Mouse (Mus musculus): Measurements from ENCODE around the gene Ubiad1. TPM values are rescaled to one million over a fixed set of nuclear protein-coding genes. Genes with fewer than 3 reads are reported as not detected.

Gene Ubiad1
- polyA plus RNA-seq, 1 experiment, result 14.4 TPM

DNA sequence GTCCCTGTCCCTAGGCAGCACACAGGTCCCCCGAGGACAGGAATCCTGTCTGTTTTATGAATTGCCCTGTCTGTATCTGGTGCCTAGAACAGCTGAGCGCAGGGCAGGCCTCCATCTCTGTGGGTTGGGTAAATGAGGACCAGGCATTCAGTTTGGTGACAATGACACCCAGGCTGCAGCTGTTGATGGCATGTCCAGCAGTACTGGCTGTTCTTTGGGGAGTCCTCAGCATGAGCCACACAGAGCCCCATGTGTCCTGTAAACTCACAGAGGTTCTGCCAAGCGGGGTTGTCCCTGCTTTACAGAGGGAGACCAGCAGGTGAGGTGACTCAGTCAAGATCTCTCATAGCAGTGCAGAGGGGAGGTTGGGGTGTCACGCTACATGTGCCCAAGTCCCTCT is 47.5 kb downstream of the Ubiad1 start:
- H3K4me1 ChIP-seq (ENCODE audit: control insufficient read depth, insufficient read depth, low read length), result no peaks in the 10 kb centered on the region
- no peak for TF ChIP-seq POLR2A (IDR thresholded peaks at IDR 0.05; ENCODE audit: low read depth, low read length)
- TF ChIP-seq CTCF (IDR thresholded peaks at IDR 0.05; ENCODE audit: borderline replicate concordance, insufficient read depth, low read length), result no peak
- no peak overlapping the region for H3K4me3 ChIP-seq (ENCODE audit: insufficient read depth, low read length)
- H3K27ac ChIP-seq (ENCODE audit: insufficient read depth, low read length), result no peak overlapping the region

DNA sequence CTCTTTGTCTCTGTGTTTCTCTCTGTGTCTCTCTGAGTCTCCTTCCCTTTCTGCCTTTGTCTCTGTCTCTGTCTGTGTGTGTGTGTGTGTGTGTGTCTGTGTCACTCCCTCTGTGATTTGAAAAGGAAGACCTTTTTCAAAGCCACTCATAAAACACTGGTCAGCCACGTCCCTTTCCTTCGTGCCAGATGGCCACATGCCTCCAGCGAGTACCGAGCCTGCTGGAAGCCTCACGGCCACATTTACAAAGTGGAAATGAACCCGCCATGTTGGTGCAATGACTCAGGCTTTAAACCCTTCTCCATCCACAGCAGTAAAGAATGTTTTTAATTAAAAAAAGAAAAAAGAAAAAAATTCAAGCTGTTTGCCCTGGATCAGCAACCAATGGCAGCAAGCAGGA is 48.7 kb downstream of the Ubiad1 start:
- Histone ChIP-seq H3K4me1 (ENCODE audit: control insufficient read depth, insufficient read depth, low read length) (no peaks in the 10 kb centered on the region), H3K4me3 (ENCODE audit: insufficient read depth, low read length) (no peak overlapping the region), H3K27ac (ENCODE audit: insufficient read depth, low read length) (no peak overlapping the region)
- no peak for TF ChIP-seq CTCF (IDR thresholded peaks at IDR 0.05; ENCODE audit: borderline replicate concordance, insufficient read depth, low read length)

DNA sequence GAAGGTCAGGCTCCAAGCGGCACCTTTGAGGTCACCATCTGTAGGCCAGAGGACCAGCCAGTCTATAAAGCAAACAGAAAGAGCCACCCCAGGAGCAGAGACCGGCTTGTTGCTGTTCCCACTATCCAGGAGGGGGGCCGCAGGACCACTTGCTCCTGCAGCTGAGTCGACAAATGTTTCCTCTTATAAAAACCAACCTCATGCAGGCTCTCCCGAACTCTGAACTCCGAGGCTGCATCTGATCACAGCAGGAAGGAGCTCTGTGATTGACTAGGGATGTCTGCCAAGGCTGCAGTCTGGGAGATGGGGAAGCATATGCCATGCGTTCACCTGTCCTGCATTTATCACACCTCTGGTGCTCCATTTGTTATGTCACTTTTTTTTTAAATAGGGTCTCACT is 49.4 kb downstream of the Ubiad1 start:
- no peak overlapping the region for H3K27ac ChIP-seq (ENCODE audit: insufficient read depth, low read length)
- TF ChIP-seq POLR2A (IDR thresholded peaks at IDR 0.05; ENCODE audit: low read depth, low read length), result no peak
- TF ChIP-seq CTCF (IDR thresholded peaks at IDR 0.05; ENCODE audit: borderline replicate concordance, insufficient read depth, low read length), result no peak
- H3K4me3 ChIP-seq (ENCODE audit: insufficient read depth, low read length), result no peak overlapping the region
- H3K4me1 ChIP-seq (ENCODE audit: control insufficient read depth, insufficient read depth, low read length), result no peaks in the 10 kb centered on the region

DNA sequence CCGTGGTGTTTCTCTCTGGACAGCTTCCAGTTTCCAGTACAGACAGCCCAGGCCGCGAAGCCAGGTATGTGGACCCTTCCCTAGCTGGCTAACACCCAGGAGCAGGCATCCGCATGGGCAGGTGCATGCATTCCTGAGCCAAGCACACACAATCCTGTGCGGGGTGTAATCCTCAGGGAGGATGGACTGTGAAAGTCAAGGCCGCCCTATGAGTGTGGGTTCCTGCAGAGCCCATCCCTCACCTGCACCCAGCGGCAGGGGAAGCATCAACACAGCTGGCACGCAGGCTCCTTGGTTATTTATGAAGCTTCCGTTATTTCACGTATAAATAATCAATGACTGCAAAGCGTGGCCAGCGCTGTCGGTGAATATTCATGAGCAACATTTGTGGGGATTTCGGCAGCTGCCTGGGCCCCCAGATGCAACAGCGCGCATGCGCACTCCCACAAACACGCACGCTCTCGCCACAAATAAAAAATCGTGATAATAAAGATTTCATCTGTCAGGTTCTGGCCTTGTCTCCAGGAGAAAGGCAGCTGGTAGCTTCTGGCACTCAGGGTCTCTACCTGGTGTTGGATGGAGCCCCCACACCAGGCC is 52.8 kb downstream of the Ubiad1 start:
- no peak overlapping the region for H3K4me3 ChIP-seq (ENCODE audit: insufficient read depth, low read length)
- TF ChIP-seq POLR2A (IDR thresholded peaks at IDR 0.05; ENCODE audit: low read depth, low read length), result no peak
- no peak for TF ChIP-seq CTCF (IDR thresholded peaks at IDR 0.05; ENCODE audit: borderline replicate concordance, insufficient read depth, low read length)
- H3K27ac ChIP-seq (ENCODE audit: insufficient read depth, low read length), result no peak overlapping the region
- H3K4me1 ChIP-seq (ENCODE audit: control insufficient read depth, insufficient read depth, low read length), result no peaks in the 10 kb centered on the region

DNA sequence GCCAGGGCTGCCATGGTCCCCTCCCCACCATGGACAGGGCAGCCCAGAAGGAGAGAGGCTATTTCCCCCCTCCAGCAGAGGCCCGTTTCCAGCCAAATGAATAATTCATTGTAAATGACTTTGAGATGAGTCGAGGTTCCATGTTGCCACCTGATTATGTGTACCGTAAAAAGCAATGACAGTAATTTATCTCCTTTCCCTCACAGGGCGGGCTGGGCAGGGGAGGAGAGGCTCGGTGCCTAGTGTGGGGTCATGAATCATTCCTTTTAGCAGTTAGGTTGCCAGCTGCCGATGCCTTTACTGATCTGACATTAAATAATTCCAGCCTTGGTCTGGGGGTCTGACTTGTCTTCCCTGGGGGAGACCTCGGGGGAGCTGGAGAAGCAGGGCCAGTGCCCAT is 54.9 kb downstream of the Ubiad1 start:
- no peak overlapping the region for H3K27ac ChIP-seq (ENCODE audit: insufficient read depth, low read length)
- H3K4me3 ChIP-seq (ENCODE audit: insufficient read depth, low read length), result no peak overlapping the region
- no peak for TF ChIP-seq CTCF (IDR thresholded peaks at IDR 0.05; ENCODE audit: borderline replicate concordance, insufficient read depth, low read length)
- no peak for TF ChIP-seq POLR2A (IDR thresholded peaks at IDR 0.05; ENCODE audit: low read depth, low read length)
- H3K4me1 ChIP-seq (ENCODE audit: control insufficient read depth, insufficient read depth, low read length), result no peaks in the 10 kb centered on the region

DNA sequence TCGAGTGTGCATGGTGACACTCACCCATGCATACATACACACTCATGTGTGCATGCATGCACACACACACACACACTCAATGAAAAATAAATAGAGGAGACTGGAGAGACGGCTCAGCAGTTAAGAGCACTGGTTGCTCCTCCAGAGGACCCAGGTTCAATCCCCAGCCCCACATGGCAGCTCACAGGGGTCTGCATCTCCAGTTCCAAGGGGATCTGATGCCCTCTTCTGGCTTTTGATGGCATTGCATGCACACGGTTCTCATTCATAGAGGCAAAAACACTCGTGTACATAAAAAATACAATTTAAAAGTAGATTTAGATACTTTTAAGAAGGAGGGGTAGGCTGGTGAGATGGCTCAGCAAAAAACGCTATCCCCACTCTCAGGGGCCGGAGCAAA is 55.5 kb downstream of the Ubiad1 start:
- no peaks in the 10 kb centered on the region for H3K4me1 ChIP-seq (ENCODE audit: control insufficient read depth, insufficient read depth, low read length)

DNA sequence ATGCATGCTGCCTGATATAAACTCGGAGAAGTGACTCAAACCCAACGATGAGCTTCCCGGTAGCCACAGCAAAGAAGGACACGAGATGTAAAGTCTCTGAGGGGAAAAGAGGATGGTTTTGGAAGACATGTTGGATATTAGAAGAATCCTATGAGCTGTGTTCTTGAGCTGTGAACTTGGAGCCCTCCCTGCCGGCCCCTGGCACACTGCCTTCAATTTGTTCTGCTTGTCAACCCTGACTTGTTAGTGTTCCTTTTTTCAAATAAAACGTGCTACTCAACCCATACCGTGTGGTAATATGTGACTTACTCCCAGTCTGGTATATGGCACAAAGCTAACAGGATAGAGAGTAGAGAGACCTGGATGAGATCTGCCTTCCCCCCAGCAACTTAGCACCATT is 59.3 kb downstream of the Ubiad1 start:
- H3K4me3 ChIP-seq (ENCODE audit: insufficient read depth, low read length), result no peak overlapping the region
- TF ChIP-seq POLR2A (IDR thresholded peaks at IDR 0.05; ENCODE audit: low read depth, low read length) (no peak), CTCF (IDR thresholded peaks at IDR 0.05; ENCODE audit: borderline replicate concordance, insufficient read depth, low read length) (no peak)
- no peaks in the 10 kb centered on the region for H3K4me1 ChIP-seq (ENCODE audit: control insufficient read depth, insufficient read depth, low read length)
- no peak overlapping the region for H3K27ac ChIP-seq (ENCODE audit: insufficient read depth, low read length)

More for the DNA sequence above, 55.5 kb downstream of the Ubiad1 start:
- Histone ChIP-seq H3K27ac (ENCODE audit: insufficient read depth, low read length) (no peak overlapping the region), H3K4me3 (ENCODE audit: insufficient read depth, low read length) (no peak overlapping the region)
- no peak for TF ChIP-seq POLR2A (IDR thresholded peaks at IDR 0.05; ENCODE audit: low read depth, low read length)
- TF ChIP-seq CTCF (IDR thresholded peaks at IDR 0.05; ENCODE audit: borderline replicate concordance, insufficient read depth, low read length), result no peak

Other genes starting within 250 kb of the Ubiad1 start
- not detected in 2 replicates for gene Disp3, start 156.8 kb downstream of the Ubiad1 start, polyA plus RNA-seq (2011; ENCODE audit: insufficient read length, low read depth, missing spikeins)
- 17.7 and 19.1 TPM in 2 replicates for gene Mtor, start 3.8 kb upstream of the Ubiad1 start, polyA plus RNA-seq (2011; ENCODE audit: insufficient read length, low read depth, missing spikeins)
- gene Angptl7, start 55.7 kb upstream of the Ubiad1 start, polyA plus RNA-seq (2011; ENCODE audit: insufficient read length, low read depth, missing spikeins), result 2.3 and 3.2 TPM in 2 replicates
- 50.4 and 50.7 TPM in 2 replicates for gene Exosc10, start 113.7 kb upstream of the Ubiad1 start, polyA plus RNA-seq (2011; ENCODE audit: insufficient read length, low read depth, missing spikeins)
- gene Srm, start 146.7 kb upstream of the Ubiad1 start, polyA plus RNA-seq (2011; ENCODE audit: insufficient read length, low read depth, missing spikeins), result 110 and 114 TPM in 2 replicates
- gene Masp2, start 157.8 kb upstream of the Ubiad1 start, polyA plus RNA-seq (2011; ENCODE audit: insufficient read length, low read depth, missing spikeins), result not detected in 2 replicates
- 404 and 424 TPM in 2 replicates for gene Tardbp, start 182.2 kb upstream of the Ubiad1 start, polyA plus RNA-seq (2011; ENCODE audit: insufficient read length, low read depth, missing spikeins)
- gene Gm572, start 198.5 kb upstream of the Ubiad1 start, polyA plus RNA-seq (2011; ENCODE audit: insufficient read length, low read depth, missing spikeins), result not detected in 2 replicates

All from embryonic fibroblast, embryonic 13.5 days (primary cell).